Mouse (Mus musculus): ENCODE data around the gene Rtcb.

The Rtcb gene

DNA sequence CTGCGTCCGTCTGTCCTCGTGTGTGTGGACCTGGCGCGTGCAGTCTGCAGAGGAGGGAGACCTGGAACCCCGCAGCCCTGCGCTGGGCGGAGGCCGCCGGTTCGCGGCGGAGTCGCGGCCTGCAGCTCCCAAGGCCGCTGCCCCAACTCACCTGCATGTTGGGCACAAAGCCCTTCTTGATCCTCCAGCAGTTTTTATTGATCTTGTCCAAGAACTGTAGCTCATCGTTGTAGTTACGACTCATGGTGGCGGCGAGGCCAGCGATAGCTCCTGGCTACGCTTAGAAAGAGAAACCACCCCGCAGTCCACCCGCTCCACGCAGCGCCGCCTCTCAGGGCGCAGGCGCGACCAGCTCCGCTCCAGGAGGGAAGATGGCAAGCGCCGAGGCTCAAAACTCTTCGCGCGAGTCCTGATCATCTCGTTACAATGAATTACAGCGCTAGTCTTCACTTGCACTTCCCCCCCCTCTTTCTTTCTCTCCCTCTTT lies at the start of gene Rtcb:
Gene Rtcb (minus strand): TSS at position 360 of the 487 bp plus-strand sequence.
- peak; percentile 99 for DNase-seq (ENCODE audit: extremely low spot score, low spot score)

DNA sequence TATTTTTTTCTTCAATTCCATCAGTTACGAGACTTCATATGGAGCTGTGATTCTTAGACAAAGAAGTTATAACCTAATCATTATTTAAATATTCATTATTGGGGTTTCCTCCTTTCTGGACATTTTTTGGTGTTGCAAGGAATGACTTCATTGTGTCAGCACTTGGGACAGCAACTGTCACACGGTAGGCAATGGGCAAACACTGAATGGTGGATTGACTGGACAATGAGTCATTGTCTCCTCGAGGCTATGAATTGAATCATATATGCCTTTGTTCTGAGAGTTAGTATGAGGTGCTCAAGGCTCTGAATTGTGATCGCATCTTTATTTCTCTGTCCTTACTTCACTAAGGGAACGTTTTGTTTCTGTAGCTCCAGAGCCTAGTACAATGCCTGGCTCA lies 48.8 kb upstream of the Rtcb start:
- DNase-seq (ENCODE audit: extremely low spot score, low spot score) = no peak

DNA sequence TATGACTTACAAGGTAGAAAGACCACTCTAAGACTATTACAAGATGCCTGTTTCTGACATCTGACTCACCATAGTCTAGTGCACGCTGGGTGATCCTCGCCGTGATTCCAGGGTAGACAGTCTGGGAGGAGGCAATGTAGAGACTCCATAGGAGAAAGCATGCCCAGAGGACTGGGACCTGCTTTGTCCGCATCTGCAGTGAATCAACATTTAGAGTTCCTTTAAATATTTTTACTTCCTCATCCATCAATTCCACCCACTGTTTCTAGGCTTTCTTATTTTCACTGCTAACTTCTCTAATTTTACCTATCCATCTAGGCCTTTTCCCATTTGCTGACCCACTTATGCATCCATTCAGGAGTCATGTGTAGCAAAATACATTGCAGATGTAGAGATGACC lies 42.8 kb upstream of the Rtcb start:
- DNase-seq (ENCODE audit: extremely low spot score, low spot score) = no peak

DNA sequence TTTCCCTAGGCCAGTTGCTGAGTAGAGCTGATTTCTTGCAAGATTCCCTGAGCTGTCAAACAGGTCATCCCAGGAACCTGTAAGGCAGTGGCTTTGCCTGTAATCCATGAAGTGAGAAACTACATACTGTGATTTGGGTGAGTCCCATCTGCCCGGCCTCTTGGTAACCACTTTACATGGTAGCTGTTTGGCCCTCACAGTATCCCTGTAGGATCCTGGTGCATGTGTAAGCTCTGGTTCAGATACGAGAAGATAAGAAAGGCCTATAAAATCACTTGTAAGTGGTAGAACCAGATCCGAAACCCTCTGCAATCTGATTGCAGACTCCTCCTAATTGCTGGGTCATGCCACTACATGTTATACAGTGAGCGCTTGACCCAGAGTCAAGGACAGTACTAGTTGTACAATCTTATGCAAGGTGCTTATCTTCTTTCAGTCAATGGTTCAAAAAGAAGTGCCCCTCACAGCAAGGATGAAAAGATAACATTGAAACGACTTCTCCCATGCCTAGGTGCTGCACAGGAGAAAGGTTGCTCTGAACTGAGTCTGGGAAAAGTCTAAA lies 37.0 kb upstream of the Rtcb start:
- DNase-seq (ENCODE audit: extremely low spot score, low spot score) = no peak

DNA sequence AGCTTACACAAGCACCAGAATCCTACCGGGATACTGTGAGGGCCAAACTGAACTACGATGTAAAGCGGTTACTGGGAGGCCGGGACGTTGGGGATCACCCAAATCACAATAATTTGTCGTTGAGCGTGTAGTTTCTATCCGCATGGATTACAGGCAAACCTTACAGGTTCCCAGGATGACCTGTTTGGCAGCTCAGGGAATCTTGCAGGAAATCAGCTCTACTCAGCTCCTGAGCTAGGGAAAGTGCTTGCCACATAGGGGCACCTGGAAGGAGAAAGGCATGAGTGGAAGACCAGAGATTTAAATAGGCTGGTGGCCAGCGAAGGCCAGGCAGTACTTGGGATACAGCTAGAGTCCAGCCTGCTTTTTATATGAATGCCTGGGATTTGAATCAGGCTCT lies 36.2 kb upstream of the Rtcb start:
- no peak for DNase-seq (ENCODE audit: extremely low spot score, low spot score)

DNA sequence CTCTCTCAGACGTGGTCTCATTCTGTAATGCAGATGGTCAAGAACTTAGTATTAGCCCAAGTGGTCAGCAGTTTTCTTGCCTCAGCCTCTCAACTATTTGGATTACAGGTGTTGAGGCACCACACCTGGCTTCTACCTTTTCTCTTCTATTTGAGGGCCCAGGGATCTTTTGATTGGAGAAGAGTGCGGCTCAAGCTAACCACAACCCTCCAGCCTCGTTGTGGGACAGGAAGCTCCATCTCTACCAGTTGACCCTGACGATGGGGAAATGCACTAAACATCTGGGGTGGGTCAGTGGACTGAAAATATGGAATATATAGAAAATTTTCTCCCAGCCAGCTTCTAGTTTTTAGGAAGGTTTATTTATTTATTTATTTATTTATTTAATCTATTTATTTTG lies 34.8 kb upstream of the Rtcb start:
- DNase-seq (ENCODE audit: extremely low spot score, low spot score) = no peak

DNA sequence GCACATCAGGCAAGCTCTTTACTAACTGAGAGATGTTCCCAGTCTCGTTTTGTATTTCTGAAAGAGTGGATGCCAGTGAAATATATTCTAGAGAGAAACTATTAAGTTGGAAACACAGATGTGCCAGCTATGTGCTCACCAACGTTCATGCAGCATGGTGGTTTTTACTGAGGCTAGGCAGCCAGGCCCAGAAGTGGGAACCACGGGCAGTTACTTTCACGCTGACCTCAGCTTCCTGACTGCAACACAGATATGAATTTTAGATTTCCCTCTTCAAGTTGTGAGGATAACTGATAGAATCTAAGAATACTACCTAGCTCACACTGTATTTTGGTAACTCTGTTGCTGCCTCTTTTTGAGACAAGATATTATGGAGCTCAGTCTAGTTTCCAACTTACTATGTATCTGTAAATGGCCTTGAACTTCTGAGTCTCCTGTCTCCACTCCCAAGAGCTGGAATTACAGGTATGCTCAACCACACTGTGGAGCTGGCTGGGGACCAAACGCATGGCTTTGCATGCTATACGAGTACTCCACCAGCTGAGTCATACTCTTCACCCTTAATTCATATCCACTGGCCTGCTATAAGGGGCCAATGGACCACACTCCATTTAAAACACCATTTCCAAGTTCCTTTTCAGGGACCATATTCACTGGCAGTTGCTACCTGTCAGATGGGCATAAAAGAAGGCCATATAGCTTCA lies 31.9 kb upstream of the Rtcb start:
- no peak for DNase-seq (ENCODE audit: extremely low spot score, low spot score)

DNA sequence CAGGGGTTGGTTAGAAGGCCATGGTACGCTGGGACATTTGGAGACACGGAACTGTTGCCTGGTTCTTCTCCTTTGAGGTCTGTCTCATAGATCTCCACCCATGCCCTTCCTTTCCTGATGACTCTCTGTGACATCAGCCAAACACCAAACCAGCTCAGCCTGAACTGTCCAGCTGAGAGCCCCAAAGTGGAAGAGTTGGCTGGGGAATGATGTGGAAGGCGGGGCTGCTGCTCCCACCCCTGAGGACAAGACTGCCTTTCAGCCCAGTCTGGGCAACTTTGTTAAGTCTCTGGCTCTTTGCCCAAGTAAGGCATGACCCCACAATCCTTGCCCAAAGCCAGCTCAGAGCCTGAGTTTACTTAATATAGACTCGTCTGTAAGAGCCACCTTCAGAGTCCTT lies 15.3 kb upstream of the Rtcb start:
- no peak for DNase-seq (ENCODE audit: extremely low spot score, low spot score)

DNA sequence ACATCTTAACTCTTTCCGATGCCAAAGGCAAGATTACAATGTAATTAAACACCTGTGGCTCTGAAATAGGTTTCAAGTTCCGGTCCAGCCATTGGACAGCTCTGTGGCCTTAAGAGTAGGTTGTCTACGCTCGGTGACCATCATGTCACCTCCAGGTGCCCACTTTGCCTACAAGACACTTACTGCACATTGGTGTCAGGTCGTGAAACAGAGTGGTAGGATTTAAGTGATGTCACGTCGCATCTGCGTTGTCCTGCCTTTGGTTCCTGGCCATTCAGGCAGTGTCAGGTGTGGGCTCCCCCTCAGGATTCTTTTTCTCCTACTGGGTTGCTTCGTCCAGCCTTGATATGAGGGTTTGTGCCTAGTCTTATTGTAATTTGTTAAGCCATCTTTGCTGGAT lies 14.2 kb upstream of the Rtcb start:
- DNase-seq (ENCODE audit: extremely low spot score, low spot score) = no peak

DNA sequence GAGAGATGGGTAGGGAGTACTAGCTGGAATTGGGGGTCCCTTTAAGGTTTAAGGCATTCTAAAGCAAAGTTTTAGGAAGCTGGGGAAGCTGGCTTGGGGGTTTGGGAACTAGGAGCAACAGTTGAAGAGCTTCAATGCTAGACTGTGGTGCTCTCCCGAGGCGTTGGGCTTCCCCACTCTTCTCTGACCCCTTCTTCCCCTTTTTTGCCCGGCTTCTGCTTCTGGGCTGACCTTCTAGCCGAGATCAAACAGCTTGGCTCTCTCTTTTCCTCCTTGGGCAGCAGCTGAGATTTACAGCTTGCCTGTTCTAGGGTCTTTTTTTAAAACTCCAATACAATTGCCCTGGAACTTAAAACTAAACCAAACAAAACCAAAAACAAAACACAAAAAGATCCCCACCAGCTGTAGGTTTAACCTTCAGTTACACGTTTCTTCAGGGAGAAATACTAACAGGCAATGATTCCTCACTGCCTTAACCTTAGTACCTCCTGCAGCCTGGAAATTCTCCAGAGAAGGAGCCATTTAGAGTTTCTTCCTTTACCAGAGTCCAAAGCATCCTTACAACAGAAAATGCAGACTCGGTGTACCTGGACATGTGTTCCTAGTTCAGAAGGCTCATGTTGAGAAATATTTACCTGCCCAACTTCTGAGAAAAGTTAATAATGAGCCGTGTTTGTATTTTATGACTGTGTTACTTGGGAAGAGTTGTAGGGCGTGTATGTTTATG lies 12.4 kb upstream of the Rtcb start:
- DNase-seq (ENCODE audit: extremely low spot score, low spot score) = no peak

DNA sequence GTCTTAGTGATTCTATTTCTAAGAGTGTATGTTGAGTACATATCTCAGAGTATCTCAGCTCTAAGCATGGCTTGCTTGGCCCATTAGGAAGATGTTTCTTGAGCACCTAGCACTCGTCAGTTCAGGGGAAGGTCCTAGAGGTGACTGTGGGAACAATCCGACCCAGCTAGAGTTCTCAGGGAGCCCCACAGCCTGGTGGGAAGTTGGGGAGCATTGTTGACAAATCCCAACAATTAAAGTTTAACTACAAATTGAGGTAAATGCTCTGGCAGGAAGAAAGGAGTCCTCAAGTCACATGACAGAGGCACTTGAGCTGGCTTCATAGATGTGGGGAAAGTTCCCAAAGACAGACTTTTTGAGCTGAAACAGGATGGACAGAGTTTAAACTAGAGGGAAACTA lies 11.1 kb upstream of the Rtcb start:
- no peak for DNase-seq (ENCODE audit: extremely low spot score, low spot score)

DNA sequence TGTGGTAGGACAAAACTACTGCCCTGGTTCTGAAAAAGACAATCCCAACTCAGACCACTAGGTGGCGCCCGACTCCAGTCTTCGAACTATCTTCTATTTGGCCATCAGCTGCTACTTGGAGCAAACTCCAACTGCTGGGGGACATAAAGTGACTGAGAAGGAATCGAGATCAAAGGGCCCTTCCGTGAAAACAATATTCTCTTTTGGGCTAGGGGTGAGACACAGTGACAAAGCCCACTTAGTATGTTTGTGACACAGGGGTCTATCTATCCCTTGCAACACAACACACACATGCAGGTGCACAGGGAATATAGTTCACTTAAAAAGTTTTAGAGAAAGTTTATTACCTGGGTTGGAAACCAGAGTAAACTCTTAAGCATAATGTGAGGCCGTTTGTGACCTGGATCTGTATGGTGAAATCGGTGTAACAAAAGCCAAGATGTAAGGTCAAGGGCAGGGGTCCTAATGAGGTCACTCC lies 10.6 kb upstream of the Rtcb start:
- peak; percentile 89 for DNase-seq (ENCODE audit: extremely low spot score, low spot score)

DNA sequence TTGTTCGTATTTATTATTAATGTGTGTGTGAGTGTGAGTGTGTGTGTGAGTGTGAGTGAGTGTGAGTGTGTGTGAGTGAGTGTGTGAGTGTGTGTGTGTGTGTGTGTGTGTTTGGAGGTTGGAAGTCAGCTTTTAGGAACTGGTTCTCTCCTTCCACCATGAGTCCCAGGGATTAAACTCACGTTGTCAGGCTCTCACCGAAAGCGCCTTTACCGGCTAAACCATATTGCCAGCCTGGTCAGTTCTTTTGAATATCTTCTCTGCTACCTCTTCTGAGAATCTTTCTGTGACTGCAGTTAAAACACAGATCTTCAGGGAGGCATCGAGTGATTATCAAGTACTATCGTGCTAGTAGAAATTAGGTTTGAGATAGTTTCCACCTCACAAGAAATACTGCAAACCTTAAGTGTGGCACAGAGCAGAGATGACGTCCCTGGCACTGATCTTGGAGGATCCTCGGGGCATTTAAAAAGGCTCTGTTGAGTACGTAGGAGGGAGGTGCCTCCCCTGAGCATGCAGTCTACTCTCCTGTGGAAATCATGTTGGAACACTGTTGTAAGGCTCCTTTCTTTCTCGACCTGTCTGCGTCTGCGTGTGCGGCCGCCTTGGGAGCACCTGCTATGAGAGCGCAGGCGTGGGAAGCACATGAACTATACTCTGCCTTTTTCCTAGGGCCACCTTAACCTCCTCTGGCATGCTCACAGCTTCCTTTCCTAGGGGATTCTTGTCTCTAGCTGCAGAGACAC lies 10.0 kb upstream of the Rtcb start:
- DNase-seq (ENCODE audit: extremely low spot score, low spot score) = no peak

DNA sequence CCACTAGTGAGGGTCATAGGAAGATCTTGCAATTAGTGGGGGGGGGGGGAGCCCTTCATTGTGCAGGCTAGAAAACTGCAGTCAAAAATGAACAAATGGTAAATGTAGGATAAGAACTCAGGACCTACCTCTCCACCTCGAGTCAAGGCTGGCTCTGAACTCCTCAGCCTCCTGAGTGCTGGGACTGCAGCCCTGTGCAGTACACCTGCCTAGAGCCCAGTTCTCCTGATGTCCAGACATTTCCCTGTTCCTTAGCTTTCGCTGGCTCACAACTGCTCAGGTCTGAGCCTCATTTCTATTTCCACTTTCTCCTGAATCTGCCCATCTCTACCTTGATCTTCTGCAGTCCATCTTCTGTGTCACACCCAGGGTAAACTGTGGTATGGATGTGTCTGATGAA lies 8.9 kb upstream of the Rtcb start:
- DNase-seq (ENCODE audit: extremely low spot score, low spot score) = no peak

DNA sequence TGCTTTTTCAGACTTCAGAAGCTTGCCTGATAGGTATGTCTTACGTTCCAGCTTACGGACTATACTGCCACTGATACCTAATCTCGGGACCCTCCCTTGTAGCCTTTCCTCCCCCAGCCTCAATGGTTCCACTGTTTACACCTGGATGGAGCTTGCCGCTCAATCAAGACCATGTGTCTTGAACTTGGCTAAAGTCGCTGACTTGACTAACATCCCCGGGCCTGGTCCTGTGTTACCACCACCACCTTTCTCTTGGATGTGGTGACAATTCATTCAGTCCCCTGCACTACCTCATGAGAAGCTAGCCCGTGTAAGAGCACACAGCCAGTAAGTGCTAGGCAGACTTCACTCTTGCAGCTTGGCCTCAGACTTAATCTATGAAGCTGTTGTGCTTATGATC lies 6.7 kb upstream of the Rtcb start:
- no peak for DNase-seq (ENCODE audit: extremely low spot score, low spot score)

DNA sequence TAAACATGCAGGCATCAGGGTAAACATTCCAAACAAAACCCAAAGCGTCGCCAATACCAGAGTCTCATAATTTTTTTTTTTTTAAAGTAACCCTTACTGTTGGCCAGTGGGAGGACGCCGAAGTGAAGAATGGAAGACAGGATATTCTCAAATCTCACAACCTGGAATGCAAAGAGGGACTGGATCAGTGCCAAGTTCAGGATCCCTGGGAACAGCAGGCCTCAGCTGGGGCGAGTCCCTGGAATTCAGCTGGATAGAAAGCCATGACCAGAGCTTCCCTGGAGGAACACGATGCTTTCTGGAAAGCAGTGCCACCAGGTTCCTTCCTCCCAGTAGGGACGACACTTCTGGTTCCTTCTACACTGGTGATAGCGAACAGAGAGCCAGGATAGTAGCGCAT lies 5.3 kb upstream of the Rtcb start:
- no peak for DNase-seq (ENCODE audit: extremely low spot score, low spot score)

DNA sequence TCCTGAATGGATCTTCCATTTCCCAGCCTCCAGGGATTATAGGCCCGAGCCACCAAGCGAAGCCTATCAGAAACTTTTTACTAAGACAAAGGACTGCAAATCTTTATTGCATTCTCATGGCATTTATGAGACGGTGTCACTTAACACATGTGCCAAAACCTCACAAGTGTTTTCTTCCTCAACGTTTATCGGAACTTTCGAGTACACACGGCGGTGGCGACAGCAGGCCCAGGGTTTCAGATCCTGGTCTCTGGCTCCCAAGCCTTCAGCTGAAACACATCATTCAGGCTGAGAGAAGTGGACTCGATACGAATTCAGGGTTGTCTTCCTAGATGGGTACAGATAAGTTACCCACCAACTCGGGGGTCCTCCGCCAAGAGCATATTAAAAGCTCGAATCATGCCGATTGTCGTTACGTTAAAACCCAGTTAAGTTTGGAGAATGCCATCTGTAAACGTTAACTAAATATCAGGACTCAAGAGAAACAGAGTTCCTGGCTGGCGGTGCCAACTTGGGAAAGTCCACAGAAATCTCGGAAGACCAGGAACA lies 678 bp downstream of the Rtcb start:
- no peak for DNase-seq (ENCODE audit: extremely low spot score, low spot score)

DNA sequence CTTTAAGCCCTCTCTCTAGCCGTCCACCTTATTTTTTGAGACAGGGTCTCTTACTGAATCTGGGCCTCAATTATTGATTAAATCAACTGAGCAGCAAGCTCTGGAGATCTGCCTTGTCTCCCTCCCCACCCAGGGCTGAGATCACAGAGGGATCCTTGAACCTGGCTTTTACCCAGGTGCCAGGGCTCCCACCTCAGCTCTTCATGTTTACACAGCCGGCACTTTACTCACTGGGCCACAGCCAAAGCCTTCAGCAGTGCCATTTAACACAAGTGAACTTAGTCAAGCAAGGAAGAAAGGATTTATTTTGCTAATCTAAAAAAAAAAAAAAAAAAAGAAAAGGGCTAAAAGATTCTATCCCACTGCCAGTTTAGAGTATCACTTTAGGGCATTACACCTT lies 3.2 kb downstream of the Rtcb start:
- DNase-seq (ENCODE audit: extremely low spot score, low spot score) = no peak

DNA sequence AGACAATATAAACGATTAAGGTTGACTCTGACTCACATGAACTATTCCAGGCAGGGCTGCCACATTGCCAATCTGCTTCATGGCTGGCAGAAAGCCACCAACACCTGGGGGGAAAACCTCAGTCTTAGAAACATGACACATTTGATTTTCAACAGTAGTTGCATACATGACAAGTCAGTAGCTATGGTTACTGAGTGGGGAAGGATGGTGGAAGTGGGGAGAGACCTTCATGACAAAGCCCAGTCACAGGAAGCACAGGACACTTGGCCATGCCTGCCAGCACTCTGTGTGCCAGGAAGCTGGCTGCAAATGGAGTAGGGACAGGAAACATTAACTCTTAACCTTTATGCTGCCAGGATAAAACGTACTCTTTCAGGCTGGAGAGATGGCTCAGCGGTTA lies 4.2 kb downstream of the Rtcb start:
- no peak for DNase-seq (ENCODE audit: extremely low spot score, low spot score)

DNA sequence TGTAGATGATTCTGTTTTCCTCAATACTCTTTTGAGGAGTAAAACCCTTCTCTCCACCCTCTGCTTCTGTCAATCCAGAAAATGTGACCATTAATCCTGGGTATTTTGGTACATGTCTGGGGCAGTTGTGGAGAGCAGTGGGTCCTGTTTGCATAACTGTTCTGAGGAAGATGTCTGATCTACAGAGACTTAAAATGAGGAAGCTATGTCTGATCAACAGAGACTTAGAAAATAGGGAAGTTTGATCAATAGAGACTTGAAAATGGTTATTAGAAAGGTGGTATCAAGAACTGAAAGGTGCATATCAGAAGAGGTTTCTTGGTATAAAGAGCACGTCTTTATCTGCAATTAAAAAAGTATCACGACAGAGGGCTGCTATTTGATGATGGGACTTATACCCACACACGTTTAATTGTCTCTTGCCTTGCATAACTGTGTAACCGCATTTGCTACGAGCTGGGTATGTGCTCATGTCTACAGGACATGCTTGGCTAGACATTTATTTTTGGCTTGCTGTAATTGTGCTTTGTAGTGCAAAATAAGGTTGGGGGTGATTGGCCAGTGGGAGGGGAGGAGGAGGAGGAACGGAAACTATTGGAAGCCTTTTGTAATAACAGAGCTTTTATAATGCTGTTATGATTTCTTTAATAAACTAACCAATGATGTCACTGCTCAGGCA lies 5.7 kb downstream of the Rtcb start:
- DNase-seq (ENCODE audit: extremely low spot score, low spot score) = no peak
